Mouse (Mus musculus) CH12F3 (cell line): ENCODE data around the gene Glt8d2.
"Not testable (repeated sequence)": the region's sequence is repeated elsewhere in the genome, so short reads cannot be mapped to it uniquely, and the experiment has no call there.

Source experiments
- in situ Hi-C: fragments of 300-500 bp; cut with MboI; formaldehyde crosslinking; loops from 2 replicates; pipeline ENCODE4 v1.14.3; 2020; ENCODE audit warnings: low sequenced_read_pairs

Glt8d2 gene

GRCm38 (mm10) chr10:82647205-82647811 is 43.1 kb downstream of the Glt8d2 start:
- in situ Hi-C loops: no loop called here

GRCm38 (mm10) chr10:82646083-82646482 is 44.4 kb downstream of the Glt8d2 start:
- in situ Hi-C loops: no loop called here

GRCm38 (mm10) chr10:82641481-82641880 is 49.0 kb downstream of the Glt8d2 start:
- in situ Hi-C loops: no loop called here

- in situ Hi-C loops: no loop called here
Measured at GRCm38 (mm10) chr10:82639032-82639698, 51.3 kb downstream of the Glt8d2 start.

GRCm38 (mm10) chr10:82636321-82636720 is 54.1 kb downstream of the Glt8d2 start:
- in situ Hi-C loops: no loop called here

- in situ Hi-C loops: no loop called here
Measured at GRCm38 (mm10) chr10:82634348-82634747, 56.1 kb downstream of the Glt8d2 start.

GRCm38 (mm10) chr10:82632496-82633280 is 57.8 kb downstream of the Glt8d2 start:
- in situ Hi-C loops: no loop called here

GRCm38 (mm10) chr10:82631133-82631532 is 59.3 kb downstream of the Glt8d2 start:
- in situ Hi-C loops: no loop called here

GRCm38 (mm10) chr10:82630497-82630896 is 60.0 kb downstream of the Glt8d2 start:
- in situ Hi-C loops: no loop called here

GRCm38 (mm10) chr10:82629586-82630255 is 60.7 kb downstream of the Glt8d2 start, which contains the start of gene Tdg:
Tdg (plus strand) TSS chr10:82629828.
- in situ Hi-C loops: not testable (repeated sequence)

GRCm38 (mm10) chr10:82629111-82629585 is 61.3 kb downstream of the Glt8d2 start:
- in situ Hi-C loops: no loop called here

GRCm38 (mm10) chr10:82623553-82623932 is 66.9 kb downstream of the Glt8d2 start:
- in situ Hi-C loops: not testable (repeated sequence)

GRCm38 (mm10) chr10:82622671-82623552 is 67.5 kb downstream of the Glt8d2 start, which contains the start of gene 1190007I07Rik:
1190007I07Rik (minus strand) TSS chr10:82623228.
- in situ Hi-C loops: no loop called here

- in situ Hi-C loops: no loop called here
Measured at GRCm38 (mm10) chr10:82622235-82622634, 68.2 kb downstream of the Glt8d2 start.
